Mouse (Mus musculus): Measurements from ENCODE around the gene Gm10409.
"Not testable (repeated sequence)": the region's sequence is repeated elsewhere in the genome, so short reads cannot be mapped to it uniquely, and the experiment has no call there.

- TF ChIP-seq POLR2A (IDR thresholded peaks at IDR 0.05; ENCODE audit: control insufficient read depth, extremely low read depth, insufficient read depth, low read length, poor library complexity); CTCF (IDR thresholded peaks at IDR 0.05; ENCODE audit: borderline replicate concordance, control insufficient read depth, extremely low read depth, insufficient read depth, low read length, poor library complexity): not testable (repeated sequence)
These were observed at the start of gene Gm10409 for GRCm38 (mm10) chr14:3412314-3412713.

All from thymus, adult 2 months (tissue).